In the genomic region with DNA sequence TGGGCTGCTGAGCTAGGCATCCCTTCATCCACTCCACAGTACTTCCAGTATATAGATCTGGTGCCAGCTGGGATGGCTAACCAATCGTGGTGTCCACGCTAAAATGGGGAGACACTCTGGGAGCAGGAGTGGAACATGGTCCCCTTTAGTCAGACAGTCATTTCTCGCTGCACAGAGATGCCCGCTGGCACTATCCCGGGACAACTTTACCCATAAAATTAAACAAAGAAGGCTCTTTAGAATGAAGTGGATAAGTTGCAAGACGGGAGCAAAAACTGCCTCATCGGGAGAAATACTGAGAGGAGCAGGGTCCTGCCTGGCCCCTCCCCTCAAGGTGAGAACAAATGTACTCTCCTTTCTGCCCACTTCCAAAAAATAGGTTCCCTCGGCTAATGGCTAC, we compare ENCODE assay signal across 9 mouse cellular contexts. TPM values are rescaled to one million over a fixed set of nuclear protein-coding genes. Genes with fewer than 3 reads are reported as not detected.
DNase-seq lines count a peak whose midpoint lies in the region; ATAC-seq and TF ChIP-seq lines count a peak whose summit lies in the region.
"Had no signal": no experiment of that assay in that cellular context is flagged by ENCODE, and none has a peak within 500 bp of the region (broad histone marks: within the 10 kb centered on the region; RNA-seq: fewer than 3 reads in every experiment).

No protein-coding gene starts in this region.

- 0 out of 2 replicates have a peak, but pooled peaks cover 2% of the 10 kb centered on the region for H3K36me3 ChIP-seq in neural tube, embryonic 11.5 days (ENCODE audit: control insufficient read depth, insufficient read depth, low read length)
- H3K36me3 ChIP-seq in limb, embryonic 15.5 days = peaks cover 32% of the 10 kb centered on the region

- peak overlapping the region; percentile 86; the same call in 1 of the 2 replicates for H3K9ac ChIP-seq in neural tube, embryonic 11.5 days (ENCODE audit: low read length)
- H3K9ac ChIP-seq in limb, embryonic 15.5 days = peak overlapping the region; percentile 80; the same call in 1 of the 2 replicates

- DNase-seq in gastrocnemius, adult 2 months = no peak
- DNase-seq in gastrocnemius, postnatal 4 days (ENCODE audit: low spot score in 2 of 2) = no peak
- DNase-seq in neural tube, embryonic 11.5 days (ENCODE audit: low spot score) = no peak
- no peak for DNase-seq in neural tube, embryonic 10.5 days (ENCODE audit: extremely low spot score, low spot score)
- no peak for DNase-seq in ovary, postnatal 14 days (ENCODE audit: low spot score)
- DNase-seq in spleen, postnatal 36 days (ENCODE audit: low spot score in 2 of 2) = no peak

- H3K4me3 ChIP-seq in gastrocnemius, adult 2 months = peak overlapping the region; percentile 89
- peak overlapping the region; percentile 92 for H3K4me3 ChIP-seq in neural tube, embryonic 11.5 days (ENCODE audit: low read depth, low read length)
- H3K4me3 ChIP-seq in limb, embryonic 15.5 days = peak overlapping the region; percentile 87

- peaks cover 12% of the 10 kb centered on the region for H3K4me1 ChIP-seq in neural tube, embryonic 11.5 days (ENCODE audit: control insufficient read depth, insufficient read depth, low read length)
- H3K4me1 ChIP-seq in limb, embryonic 15.5 days = peaks cover 23% of the 10 kb centered on the region

- peak overlapping the region; percentile 97 for H3K4me2 ChIP-seq in neural tube, embryonic 11.5 days (ENCODE audit: low read depth)
- peak overlapping the region; percentile 95 for H3K4me2 ChIP-seq in limb, embryonic 15.5 days

- TF ChIP-seq CTCF in gastrocnemius, adult 2 months (IDR thresholded peaks at IDR 0.05) = no peak

- no peaks in the 10 kb centered on the region for H3K9me3 ChIP-seq in neural tube, embryonic 11.5 days (ENCODE audit: control insufficient read depth, low read length)
- H3K9me3 ChIP-seq in limb, embryonic 15.5 days = no peaks in the 10 kb centered on the region

- WGBS in neural tube, embryonic 11.5 days = 7% methylated on average over 8 of the region's 8 CpGs
- WGBS in limb, embryonic 15.5 days = 8% methylated on average over 8 of the region's 8 CpGs

- intact Hi-C loops in gastrocnemius, adult 2 months (cut with DNase I) = no loop called here

- no peak for ATAC-seq in neural tube, embryonic 11.5 days (ENCODE audit: insufficient read depth, low FRiP score, low TSS enrichment)
- no peak for ATAC-seq in limb, embryonic 15.5 days (ENCODE audit: insufficient number of reproducible peaks, low FRiP score, low TSS enrichment, low read depth)
- ATAC-seq in granulocyte monocyte progenitor cell, adult 5-6 weeks (replicated peaks; ENCODE audit: poor library complexity, severe bottlenecking) = no peak

- H3K27ac ChIP-seq in gastrocnemius, adult 2 months = no peak overlapping the region
- H3K27ac ChIP-seq in neural tube, embryonic 11.5 days (ENCODE audit: low read depth, low read length) = no peak overlapping the region
- H3K27ac ChIP-seq in limb, embryonic 15.5 days = no peak overlapping the region

- H3K27me3 ChIP-seq in neural tube, embryonic 11.5 days (ENCODE audit: control insufficient read depth, insufficient read depth, low read length) = peaks cover 6% of the 10 kb centered on the region; the same call in 1 of the 2 replicates
- peaks cover 16% of the 10 kb centered on the region for H3K27me3 ChIP-seq in limb, embryonic 15.5 days

RNA-seq across cellular contexts. Expression of gene March9, which starts 1.3 kb away (rescaled TPM):
- total RNA-seq in gastrocnemius, adult 2 months (2021) = 1 to 10 TPM in 1 of 2 experiments, under 1 TPM in 1; 0.45 to 1.2 TPM
- total RNA-seq in gastrocnemius, postnatal 4 days (2021) = 1 to 10 TPM; 1.6 to 1.7 TPM
- 4.3 and 4.7 TPM in 2 replicates for polyA plus RNA-seq in neural tube, embryonic 11.5 days (2014; fragmentation: Nextera tagmentation; extraction: Ambion mirVana)
- 1.2 and 1.7 TPM in 2 replicates for polyA plus RNA-seq in limb, embryonic 15.5 days (2015; fragmentation: Nextera tagmentation; extraction: Ambion mirVana)
- not detected in 2 replicates for total RNA-seq in granulocyte monocyte progenitor cell, adult 5-6 weeks (2014; fragmentation: Nextera tagmentation)
- not detected in 2 replicates for total RNA-seq in granulocyte monocyte progenitor cell, adult 5-6 weeks (2017)

RNA-seq across cellular contexts. Expression of gene Cdk4, which starts 4.6 kb away (rescaled TPM):
- 10 to 100 TPM; 33.5 to 40.5 TPM for total RNA-seq in gastrocnemius, adult 2 months (2021)
- total RNA-seq in gastrocnemius, postnatal 4 days (2021) = 100 to 1,000 TPM; 225 to 253 TPM
- polyA plus RNA-seq in neural tube, embryonic 11.5 days (2014; fragmentation: Nextera tagmentation; extraction: Ambion mirVana) = 2,636 and 2,694 TPM in 2 replicates
- 1,296 and 1,322 TPM in 2 replicates for polyA plus RNA-seq in limb, embryonic 15.5 days (2015; fragmentation: Nextera tagmentation; extraction: Ambion mirVana)
- 721 and 802 TPM in 2 replicates for total RNA-seq in granulocyte monocyte progenitor cell, adult 5-6 weeks (2014; fragmentation: Nextera tagmentation)
- total RNA-seq in granulocyte monocyte progenitor cell, adult 5-6 weeks (2017) = 568 and 716 TPM in 2 replicates

RNA-seq across cellular contexts. Expression of gene Cyp27b1, which starts 10.7 kb away (rescaled TPM):
- under 1 TPM in 1 of 2 experiments, not detected in 1; 0.11 TPM for total RNA-seq in gastrocnemius, adult 2 months (2021)
- under 1 TPM; 0.78 to 0.86 TPM for total RNA-seq in gastrocnemius, postnatal 4 days (2021)
- 0.09 and 0.14 TPM in 2 replicates for polyA plus RNA-seq in neural tube, embryonic 11.5 days (2014; fragmentation: Nextera tagmentation; extraction: Ambion mirVana)
- 0.12 and 0.32 TPM in 2 replicates for polyA plus RNA-seq in limb, embryonic 15.5 days (2015; fragmentation: Nextera tagmentation; extraction: Ambion mirVana)
- total RNA-seq in granulocyte monocyte progenitor cell, adult 5-6 weeks (2014; fragmentation: Nextera tagmentation) = 0.45 TPM in 1 of 2 replicates, not detected in the other
- 0.69 TPM in 1 of 2 replicates, not detected in the other for total RNA-seq in granulocyte monocyte progenitor cell, adult 5-6 weeks (2017)
- polyA plus RNA-seq: inflammation-experienced regulatory T-cells, adult 6 months had no signal

RNA-seq across cellular contexts. Expression of gene Tspan31, which starts 11.4 kb away (rescaled TPM):
- total RNA-seq in gastrocnemius, adult 2 months (2021) = 10 to 100 TPM; 21.6 to 29.9 TPM
- 10 to 100 TPM; 39.5 to 44.3 TPM for total RNA-seq in gastrocnemius, postnatal 4 days (2021)
- 96.5 and 99.9 TPM in 2 replicates for polyA plus RNA-seq in neural tube, embryonic 11.5 days (2014; fragmentation: Nextera tagmentation; extraction: Ambion mirVana)
- polyA plus RNA-seq in limb, embryonic 15.5 days (2015; fragmentation: Nextera tagmentation; extraction: Ambion mirVana) = 161 and 175 TPM in 2 replicates
- 92.4 and 102 TPM in 2 replicates for total RNA-seq in granulocyte monocyte progenitor cell, adult 5-6 weeks (2014; fragmentation: Nextera tagmentation)
- 82.5 and 82.6 TPM in 2 replicates for total RNA-seq in granulocyte monocyte progenitor cell, adult 5-6 weeks (2017)

RNA-seq across cellular contexts. Expression of gene Agap2, which starts 16.4 kb away (rescaled TPM):
- 1 to 10 TPM; 1.6 TPM for total RNA-seq in gastrocnemius, adult 2 months (2021)
- 1 to 10 TPM; 1.7 to 2.6 TPM for total RNA-seq in gastrocnemius, postnatal 4 days (2021)
- 0.94 and 1.4 TPM in 2 replicates for polyA plus RNA-seq in neural tube, embryonic 11.5 days (2014; fragmentation: Nextera tagmentation; extraction: Ambion mirVana)
- polyA plus RNA-seq in limb, embryonic 15.5 days (2015; fragmentation: Nextera tagmentation; extraction: Ambion mirVana) = 0.10 and 0.72 TPM in 2 replicates
- 26.3 and 27.2 TPM in 2 replicates for total RNA-seq in granulocyte monocyte progenitor cell, adult 5-6 weeks (2014; fragmentation: Nextera tagmentation)
- 18.8 and 34.4 TPM in 2 replicates for total RNA-seq in granulocyte monocyte progenitor cell, adult 5-6 weeks (2017)

Comparison
In these comparisons a context has a peak if more than half of its experiments do, and no peak if none do; other contexts are left out.
1. RNA of gene Cdk4, which starts 4.6 kb away (total RNA-seq): 568 to 802 TPM in granulocyte monocyte progenitor cell, adult 5-6 weeks and 225 to 253 TPM in gastrocnemius, postnatal 4 days; 33.5 to 40.5 TPM in gastrocnemius, adult 2 months; every median in the first group is over 4 times any median in the second.
2. Peak in every context shown above with its lines, with median percentiles within 50 percentile points of each other: H3K4me3 ChIP-seq.